Mouse (Mus musculus): Measurements from ENCODE around the gene Exosc5.
A peak's percentile ranks its signal among the peaks of the same experiment; 100 is the strongest.

Gene Exosc5

GRCm38 (mm10) chr7:25658657-25659472, at the start of gene Exosc5, which contains the start of gene Bckdha:
Gene Exosc5, plus strand, starts transcription at chr7:25659164.
Gene Bckdha, minus strand, starts transcription at chr7:25658981.
- DNase-seq, result peak; percentile 98

DNA sequence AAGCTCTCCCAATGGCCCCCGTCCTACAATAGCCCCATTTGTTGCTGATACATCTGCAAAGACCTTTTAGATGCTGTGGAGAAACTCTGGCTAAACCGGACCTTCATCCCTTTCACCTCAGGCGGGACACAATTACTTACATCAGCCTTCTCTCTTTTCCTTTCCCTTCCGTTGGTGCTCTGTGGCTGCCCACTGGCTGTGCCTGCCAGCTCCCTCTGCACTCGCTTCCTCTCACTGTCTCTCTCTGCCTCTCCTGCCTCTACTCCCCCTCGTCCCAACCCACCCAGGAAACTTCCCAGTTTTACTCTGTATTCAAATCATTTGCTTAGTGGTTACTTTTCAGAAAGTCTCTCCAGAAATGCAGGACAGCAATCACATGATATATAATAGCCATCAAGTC, 48.9 kb upstream of the Exosc5 start:
- no peak for DNase-seq

- no peak for DNase-seq
These were observed 47.5 kb upstream of the Exosc5 start for GRCm38 (mm10) chr7:25611501-25611900.

DNA sequence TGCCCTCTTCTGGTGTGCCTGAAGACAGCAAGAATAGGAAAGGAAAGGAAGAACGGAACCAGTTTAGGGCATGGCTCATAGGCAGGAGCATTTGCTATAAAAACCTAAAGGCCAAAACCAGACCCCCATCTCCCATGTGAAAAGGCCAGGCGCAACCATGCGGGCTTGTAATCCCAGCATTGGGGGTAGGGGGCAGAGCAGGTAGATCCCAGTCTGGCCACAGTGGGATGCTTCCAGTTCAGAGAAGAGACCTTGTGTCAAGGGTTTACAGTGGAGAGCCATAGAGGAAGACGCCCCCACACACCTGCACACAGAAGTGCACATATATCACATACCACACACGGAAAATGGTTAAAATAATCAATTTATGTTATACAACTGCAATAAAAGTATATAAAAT, 44.9 kb upstream of the Exosc5 start:
- DNase-seq, result no peak

GRCm38 (mm10) chr7:25614831-25615705, 43.9 kb upstream of the Exosc5 start:
- DNase-seq, result no peak

DNA sequence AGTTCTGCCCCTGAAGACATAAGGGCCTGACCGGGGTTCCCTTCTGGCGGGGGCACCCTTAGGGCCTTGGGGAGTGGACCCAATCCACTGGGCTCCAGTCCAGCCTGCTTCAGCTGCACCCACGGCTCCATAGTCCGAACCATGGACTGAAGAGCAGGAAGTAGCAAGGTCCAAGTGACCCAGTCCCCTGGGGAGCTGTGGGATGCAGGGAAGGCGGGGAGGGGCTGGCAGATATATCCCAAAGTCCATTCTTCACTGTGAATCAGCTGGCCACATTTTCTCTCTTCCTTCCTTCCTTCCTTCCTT, 43.3 kb upstream of the Exosc5 start, which contains the start of gene Erich4:
Erich4 (minus strand) TSS at position 187 of the 306 bp plus-strand sequence.
- DNase-seq, result no peak

DNA sequence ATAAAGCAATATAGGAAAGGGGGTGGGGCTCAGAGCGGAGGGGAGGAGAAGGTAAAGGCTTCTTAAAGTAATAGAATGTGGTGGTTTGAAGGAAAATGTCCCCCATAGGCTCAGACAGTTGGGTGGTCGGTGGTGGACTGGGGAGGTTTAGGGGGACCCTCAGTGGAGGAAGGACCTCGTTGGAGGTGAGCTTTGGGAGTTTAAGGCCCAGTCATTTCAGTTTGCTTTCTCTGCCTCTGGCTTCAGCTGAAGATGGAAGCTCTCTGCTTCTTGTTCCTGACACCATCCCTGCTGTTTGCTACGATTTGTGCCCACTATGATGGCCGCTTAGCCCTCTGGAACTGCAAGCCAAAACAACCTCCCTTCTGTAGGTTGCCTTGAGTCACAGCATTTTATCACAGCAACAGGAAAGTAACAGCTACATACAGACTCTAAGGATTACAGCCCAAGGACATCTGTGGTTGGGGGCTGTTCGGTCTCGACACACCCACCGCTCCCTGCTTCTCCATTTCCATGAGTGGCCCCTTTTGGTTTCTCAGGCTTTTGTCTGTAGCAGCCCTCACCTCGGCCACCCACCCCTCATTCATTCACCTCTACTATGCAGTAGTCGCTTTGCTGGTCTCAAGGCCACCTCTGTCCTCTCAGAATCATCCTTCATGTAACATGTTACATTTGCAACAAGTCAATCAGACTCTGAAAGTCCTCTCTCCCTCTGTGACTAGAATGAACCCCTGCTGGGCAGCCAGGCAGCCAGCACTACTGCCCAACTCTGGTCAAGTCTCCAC, 41.4 kb upstream of the Exosc5 start:
- DNase-seq, result no peak

DNA sequence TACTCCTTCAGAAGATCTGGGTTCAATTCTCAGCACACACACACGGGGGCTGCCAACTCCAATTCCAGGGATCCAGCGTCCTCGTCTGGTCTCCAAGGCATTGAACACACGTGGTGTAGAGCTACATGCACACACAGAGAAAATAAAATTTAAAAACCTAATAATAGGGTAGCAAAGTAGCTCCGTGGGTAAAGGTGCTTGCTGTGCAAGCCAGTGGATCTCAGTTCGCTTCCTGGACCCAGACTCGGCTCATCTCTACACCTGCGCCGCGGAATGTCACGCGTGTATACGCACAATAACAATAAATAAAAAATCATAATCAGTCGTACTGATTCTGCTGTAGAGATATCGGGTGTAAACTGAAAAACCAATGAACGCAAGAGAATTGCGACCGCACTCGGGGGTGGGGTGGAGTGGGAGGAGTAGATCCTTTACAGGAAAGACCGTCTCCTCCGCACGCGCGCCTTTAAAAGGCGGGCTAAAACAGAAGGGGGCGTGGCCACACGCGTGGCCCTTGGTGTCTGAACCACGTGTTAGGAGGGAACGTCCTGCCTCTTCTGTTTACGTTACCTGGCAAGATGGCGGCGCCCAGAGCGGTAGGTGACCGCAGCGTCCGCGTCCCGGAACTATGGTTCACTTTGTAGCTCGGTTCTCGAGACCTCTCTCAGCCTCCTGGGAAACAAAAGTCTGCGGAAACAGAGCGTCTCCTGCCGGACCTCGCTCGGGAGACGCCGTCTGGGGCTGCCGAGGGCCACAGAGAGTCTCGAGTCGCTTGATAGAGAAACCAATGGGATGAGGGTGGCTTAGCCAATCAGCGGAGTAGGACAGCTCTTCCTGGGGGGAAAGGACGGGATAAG, 39.9 kb upstream of the Exosc5 start, which contains the start of gene Dmac2:
Dmac2 (plus strand) TSS at position 550 of the 857 bp plus-strand sequence.
- peak; percentile 96 for DNase-seq

DNA sequence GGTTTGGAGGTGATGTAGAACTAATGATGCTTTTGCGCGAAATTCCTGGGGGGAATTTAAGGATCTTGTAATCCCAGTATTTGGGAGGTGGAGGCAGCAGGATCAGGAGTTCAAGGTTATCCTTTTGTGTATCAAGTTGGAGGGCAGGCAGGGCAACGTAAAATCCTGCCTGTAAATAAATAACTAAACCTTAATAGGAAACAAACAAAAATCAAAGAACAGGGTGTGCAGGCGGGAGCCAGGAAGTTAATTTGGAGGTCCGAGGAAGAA, 39.3 kb upstream of the Exosc5 start:
- no peak for DNase-seq

DNA sequence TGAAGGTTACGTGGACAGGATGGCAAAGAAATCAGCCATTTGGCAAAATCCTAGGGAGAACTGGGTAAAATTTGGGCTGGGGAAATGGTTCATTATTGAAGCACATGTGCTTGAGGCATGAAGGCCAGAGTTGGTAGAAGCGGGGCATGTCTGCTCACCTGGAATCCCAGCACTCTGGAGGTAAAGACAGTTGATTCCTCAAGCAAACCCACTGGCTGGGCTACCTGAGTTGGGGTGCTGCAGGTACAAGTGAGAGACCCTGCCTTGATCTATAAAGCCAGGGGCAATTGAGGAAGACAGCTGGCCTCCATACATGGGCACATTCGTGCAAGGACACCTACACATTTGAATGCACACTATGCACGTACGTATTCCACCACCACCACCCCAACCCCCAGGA, 38.9 kb upstream of the Exosc5 start:
- no peak for DNase-seq

DNA sequence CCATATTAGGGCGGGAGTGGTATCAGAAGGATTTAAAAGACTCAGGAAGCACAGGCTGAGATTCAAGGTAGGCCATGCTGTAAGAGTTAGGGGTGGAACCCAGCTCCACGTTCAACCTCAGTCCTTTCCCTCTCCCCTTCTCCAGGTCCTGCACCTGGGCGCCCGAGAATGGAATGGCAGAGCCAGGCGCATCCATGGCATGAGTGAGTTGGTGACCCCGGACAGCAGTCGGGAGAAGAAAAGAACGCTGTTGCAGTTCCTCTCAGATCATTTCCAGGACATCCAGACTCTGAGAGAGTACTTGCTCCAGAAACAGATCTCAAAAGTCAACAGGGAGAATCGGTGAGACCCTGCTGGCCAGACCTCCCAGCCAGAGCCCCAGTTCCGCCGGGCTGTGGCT, 38.2 kb upstream of the Exosc5 start:
- DNase-seq, result no peak

- no peak for DNase-seq
These were observed 35.0 kb upstream of the Exosc5 start for GRCm38 (mm10) chr7:25623857-25624370.

GRCm38 (mm10) chr7:25624851-25625250, 34.1 kb upstream of the Exosc5 start:
- DNase-seq, result peak; percentile 15

DNA sequence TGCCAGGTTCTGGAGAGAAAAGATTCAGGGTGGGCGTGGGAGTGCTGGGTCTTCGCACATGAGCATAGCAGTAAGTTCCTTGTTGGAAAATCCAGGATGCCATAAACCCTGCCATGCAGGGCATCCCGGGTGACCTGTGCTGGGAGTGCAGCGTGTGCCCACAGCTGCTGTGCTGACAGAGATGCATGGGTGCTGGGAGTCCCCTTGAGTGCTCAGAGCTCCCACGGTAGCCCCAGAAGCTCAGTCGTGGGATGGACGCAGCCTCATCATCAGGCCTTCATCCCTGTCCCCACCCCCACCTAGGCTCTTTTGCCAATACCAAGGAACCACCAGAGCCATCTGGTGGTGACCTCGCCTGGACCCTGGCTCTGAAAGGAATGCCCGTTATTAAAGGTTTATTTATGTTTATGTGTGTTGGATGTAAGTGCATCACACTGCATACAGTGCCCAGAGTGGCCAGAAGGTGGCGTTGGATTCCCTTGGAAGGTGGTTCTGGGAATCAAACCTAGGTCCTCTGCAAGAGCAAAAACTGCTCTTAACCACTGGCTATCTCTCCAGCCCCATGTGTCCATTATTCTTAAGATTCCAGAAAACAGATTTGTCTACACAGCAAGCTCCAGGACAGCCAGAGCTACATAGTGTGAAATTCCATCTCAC, 33.2 kb upstream of the Exosc5 start:
- DNase-seq, result peak; percentile 86

GRCm38 (mm10) chr7:25626509-25627430, 32.2 kb upstream of the Exosc5 start, which contains the start of gene B3gnt8:
Gene B3gnt8, plus strand, starts transcription at chr7:25626654.
- DNase-seq, result peak; percentile 76

DNA sequence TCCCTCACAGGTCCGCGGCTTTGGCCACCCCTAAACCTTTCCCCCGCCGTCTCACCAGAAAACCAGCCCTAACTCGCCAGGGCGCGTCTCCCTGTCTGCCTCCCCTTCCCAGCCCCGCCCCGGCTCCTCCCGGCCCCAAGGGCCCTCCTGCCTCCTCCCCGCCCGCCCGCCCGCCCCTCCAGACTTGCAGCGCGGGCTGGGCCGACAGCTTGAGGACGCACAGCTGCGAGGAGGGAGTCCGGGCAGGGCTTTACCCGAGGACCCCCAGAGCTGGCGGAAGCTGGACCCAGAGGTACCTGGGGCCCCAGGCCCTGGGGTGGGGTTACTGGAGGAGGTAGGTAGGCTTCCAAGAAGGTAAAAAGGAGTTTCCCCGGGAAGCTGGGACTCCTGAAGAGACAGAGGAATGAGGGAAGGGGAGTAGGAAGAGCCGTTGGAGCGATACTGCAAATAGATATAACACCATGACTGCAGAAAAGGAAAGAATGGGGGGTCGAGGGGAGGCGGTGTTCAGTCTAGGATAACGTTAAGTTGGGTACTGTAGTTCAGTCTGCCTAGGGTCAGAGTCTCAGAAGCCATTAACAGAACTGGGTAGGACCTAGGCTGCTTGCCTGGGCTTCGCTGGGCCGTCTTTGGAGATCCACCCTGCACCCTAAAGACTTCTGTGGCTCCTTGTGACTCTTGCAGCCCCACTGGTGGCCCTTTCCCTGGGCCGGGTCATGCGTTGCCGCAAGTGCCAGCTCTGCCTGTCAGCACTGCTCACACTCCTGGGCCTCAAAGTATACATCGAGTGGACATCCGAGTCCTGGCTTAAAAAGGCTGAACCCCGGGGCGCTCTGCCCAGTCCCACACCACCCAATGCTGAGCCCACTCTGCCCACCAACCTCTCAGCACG, 31.3 kb upstream of the Exosc5 start:
- peak; percentile 82 for DNase-seq

- DNase-seq, result no peak
These were observed 30.7 kb upstream of the Exosc5 start for GRCm38 (mm10) chr7:25628323-25628620.

DNA sequence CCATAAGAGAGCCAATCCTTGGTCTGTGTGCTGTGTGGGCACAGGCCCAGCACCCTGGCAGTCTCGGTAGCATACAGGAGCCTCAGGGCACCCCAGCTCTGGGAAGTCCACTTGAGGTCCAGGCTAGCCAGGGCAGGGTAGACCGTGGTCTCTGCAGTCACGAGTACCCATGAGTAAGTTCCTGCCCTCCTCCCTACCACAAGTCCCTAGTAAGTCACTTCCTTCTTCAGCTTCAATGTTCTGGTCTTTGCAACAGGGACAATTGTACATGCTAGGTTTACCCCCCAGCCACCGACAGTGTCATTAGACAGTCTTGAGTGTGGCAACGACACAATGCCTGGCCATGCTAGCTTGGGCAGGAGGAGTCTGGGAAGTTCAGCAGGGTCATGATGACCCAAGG, 26.3 kb upstream of the Exosc5 start:
- no peak for DNase-seq

DNA sequence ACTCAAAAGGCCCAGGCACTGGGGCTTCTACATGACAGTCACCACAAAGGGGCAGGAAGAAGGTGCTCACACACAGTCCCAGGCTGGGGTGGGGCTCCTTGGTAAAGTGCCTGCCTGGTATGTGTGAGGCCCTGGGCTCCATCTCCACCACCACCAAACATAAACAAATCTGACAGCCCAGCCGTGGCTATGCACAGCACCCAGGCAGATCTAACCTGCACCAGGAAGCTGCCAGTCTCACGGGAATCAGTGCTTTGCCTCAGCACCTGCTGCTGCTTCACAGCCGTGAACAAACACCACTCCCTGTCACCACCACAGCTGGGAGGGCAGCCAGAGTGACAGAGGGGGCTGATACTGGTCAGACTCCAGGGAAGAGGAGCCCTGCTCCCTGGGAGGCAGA, 22.6 kb upstream of the Exosc5 start:
- DNase-seq, result peak; percentile 64
